Mouse (Mus musculus): ENCODE results near the gene Shisal2b. TPM values are rescaled to one million over a fixed set of nuclear protein-coding genes. Genes with fewer than 3 reads are reported as not detected.

Shisal2b gene
- polyA plus RNA-seq, 1 experiment: not detected

GRCm38 (mm10) chr13:104892337-104892736 lies 28.6 kb upstream of the Shisal2b start:
- H3K36me3 ChIP-seq (ENCODE audit: control insufficient read depth, insufficient read depth): no peaks in the 10 kb centered on the region
- H3K27me3 ChIP-seq (ENCODE audit: control insufficient read depth, insufficient read depth, insufficient read length): no peaks in the 10 kb centered on the region
- no peak for TF ChIP-seq USF1 (IDR thresholded peaks at IDR 0.05; ENCODE audit: low read depth)
- no peak for TF ChIP-seq SRF (IDR thresholded peaks at IDR 0.05; ENCODE audit: control insufficient read depth, insufficient read length, low read depth)
- TF ChIP-seq TCF12 (IDR thresholded peaks at IDR 0.05; ENCODE audit: insufficient read depth, poor library complexity, severe bottlenecking): no peak
- TF ChIP-seq MYOD1 (IDR thresholded peaks at IDR 0.05; ENCODE audit: control insufficient read depth in 1 of 3, insufficient read length in 2 of 3, low read depth in 2 of 3): no peak
- no peak for TF ChIP-seq POLR2A (IDR thresholded peaks at IDR 0.05; ENCODE audit: insufficient read length, low read depth)
- TF ChIP-seq POLR2AphosphoS2 (IDR thresholded peaks at IDR 0.05; ENCODE audit: insufficient read length, low read depth): no peak
- no peak for TF ChIP-seq MAX (IDR thresholded peaks at IDR 0.05; ENCODE audit: low read depth)
- no peak for TF ChIP-seq MYOG (IDR thresholded peaks at IDR 0.05; ENCODE audit: control insufficient read depth in 1 of 3, insufficient read depth in 1 of 3, insufficient read length in 2 of 3, low read depth in 2 of 3)
- TF ChIP-seq REST (IDR thresholded peaks at IDR 0.05; ENCODE audit: insufficient read depth, insufficient read length): no peak
- TF ChIP-seq CEBPB (IDR thresholded peaks at IDR 0.05; ENCODE audit: insufficient read depth, poor library complexity, severe bottlenecking): no peak
- TF ChIP-seq TCF3 (IDR thresholded peaks at IDR 0.05; ENCODE audit: insufficient read length, low read depth): no peak
- TF ChIP-seq E2F4 (IDR thresholded peaks at IDR 0.05; ENCODE audit: insufficient read depth): no peak
- H3K4me3 ChIP-seq: no peak overlapping the region
- H3K4me2 ChIP-seq (ENCODE audit: low read depth): no peak overlapping the region
- no peak overlapping the region for H3ac ChIP-seq (ENCODE audit: control insufficient read depth, insufficient read length)
- H3K79me2 ChIP-seq (ENCODE audit: control insufficient read depth, insufficient read depth): no peaks in the 10 kb centered on the region

- no peak overlapping the region for H3K4me2 ChIP-seq (ENCODE audit: low read depth)
- TF ChIP-seq POLR2A (IDR thresholded peaks at IDR 0.05; ENCODE audit: insufficient read length, low read depth): no peak
- TF ChIP-seq TCF3 (IDR thresholded peaks at IDR 0.05; ENCODE audit: insufficient read length, low read depth): no peak
- TF ChIP-seq CEBPB (IDR thresholded peaks at IDR 0.05; ENCODE audit: insufficient read depth, poor library complexity, severe bottlenecking): no peak
- TF ChIP-seq TCF12 (IDR thresholded peaks at IDR 0.05; ENCODE audit: insufficient read depth, poor library complexity, severe bottlenecking): no peak
- TF ChIP-seq POLR2AphosphoS2 (IDR thresholded peaks at IDR 0.05; ENCODE audit: insufficient read length, low read depth): no peak
- TF ChIP-seq REST (IDR thresholded peaks at IDR 0.05; ENCODE audit: insufficient read depth, insufficient read length): no peak
- no peaks in the 10 kb centered on the region for H3K27me3 ChIP-seq (ENCODE audit: control insufficient read depth, insufficient read depth, insufficient read length)
- no peak overlapping the region for H3ac ChIP-seq (ENCODE audit: control insufficient read depth, insufficient read length)
- no peaks in the 10 kb centered on the region for H3K36me3 ChIP-seq (ENCODE audit: control insufficient read depth, insufficient read depth)
- no peak overlapping the region for H3K4me3 ChIP-seq
- no peaks in the 10 kb centered on the region for H3K79me2 ChIP-seq (ENCODE audit: control insufficient read depth, insufficient read depth)
Observed at GRCm38 (mm10) chr13:104886308-104887032, 22.8 kb upstream of the Shisal2b start.

GRCm38 (mm10) chr13:104883566-104884249 lies 20.0 kb upstream of the Shisal2b start:
- Histone ChIP-seq H3K36me3 (ENCODE audit: control insufficient read depth, insufficient read depth) (no peaks in the 10 kb centered on the region), H3K79me2 (ENCODE audit: control insufficient read depth, insufficient read depth) (no peaks in the 10 kb centered on the region), H3K4me2 (ENCODE audit: low read depth) (no peak overlapping the region), H3K27me3 (ENCODE audit: control insufficient read depth, insufficient read depth, insufficient read length) (peaks cover 4% of the 10 kb centered on the region), H3ac (ENCODE audit: control insufficient read depth, insufficient read length) (no peak overlapping the region), H3K4me3 (no peak overlapping the region)
- TF ChIP-seq USF1 (IDR thresholded peaks at IDR 0.05; ENCODE audit: low read depth) (no peak), MAX (IDR thresholded peaks at IDR 0.05; ENCODE audit: low read depth) (no peak), TCF12 (IDR thresholded peaks at IDR 0.05; ENCODE audit: insufficient read depth, poor library complexity, severe bottlenecking) (no peak), CEBPB (IDR thresholded peaks at IDR 0.05; ENCODE audit: insufficient read depth, poor library complexity, severe bottlenecking) (no peak), E2F4 (IDR thresholded peaks at IDR 0.05; ENCODE audit: insufficient read depth) (no peak), SRF (IDR thresholded peaks at IDR 0.05; ENCODE audit: control insufficient read depth, insufficient read length, low read depth) (no peak), MYOD1 (IDR thresholded peaks at IDR 0.05; ENCODE audit: control insufficient read depth in 1 of 3, insufficient read length in 2 of 3, low read depth in 2 of 3) (no peak), POLR2A (IDR thresholded peaks at IDR 0.05; ENCODE audit: insufficient read length, low read depth) (no peak), TCF3 (IDR thresholded peaks at IDR 0.05; ENCODE audit: insufficient read length, low read depth) (no peak), MYOG (IDR thresholded peaks at IDR 0.05; ENCODE audit: control insufficient read depth in 1 of 3, insufficient read depth in 1 of 3, insufficient read length in 2 of 3, low read depth in 2 of 3) (no peak), POLR2AphosphoS2 (IDR thresholded peaks at IDR 0.05; ENCODE audit: insufficient read length, low read depth) (no peak), REST (IDR thresholded peaks at IDR 0.05; ENCODE audit: insufficient read depth, insufficient read length) (no peak)

GRCm38 (mm10) chr13:104878508-104878907 lies 14.8 kb upstream of the Shisal2b start:
- no peaks in the 10 kb centered on the region for H3K36me3 ChIP-seq (ENCODE audit: control insufficient read depth, insufficient read depth)

More at GRCm38 (mm10) chr13:104878508-104878907, 14.8 kb upstream of the Shisal2b start:
- no peaks in the 10 kb centered on the region for H3K79me2 ChIP-seq (ENCODE audit: control insufficient read depth, insufficient read depth)
- TF ChIP-seq TCF3 (IDR thresholded peaks at IDR 0.05; ENCODE audit: insufficient read length, low read depth) (no peak), REST (IDR thresholded peaks at IDR 0.05; ENCODE audit: insufficient read depth, insufficient read length) (no peak), USF1 (IDR thresholded peaks at IDR 0.05; ENCODE audit: low read depth) (no peak)
- no peak overlapping the region for H3K4me3 ChIP-seq
- H3K27me3 ChIP-seq (ENCODE audit: control insufficient read depth, insufficient read depth, insufficient read length): peaks cover 4% of the 10 kb centered on the region
- no peak overlapping the region for H3ac ChIP-seq (ENCODE audit: control insufficient read depth, insufficient read length)
- H3K4me2 ChIP-seq (ENCODE audit: low read depth): no peak overlapping the region

Measured in myocyte (in vitro differentiated cells).